Mouse (Mus musculus) bone marrow macrophage, adult 2 months (primary cell): ENCODE data around the gene Gatad2b. TPM values are rescaled to one million over a fixed set of nuclear protein-coding genes. Genes with fewer than 3 reads are reported as not detected.

ENCODE experiments used
- H3K27ac ChIP-seq: 2 replicates; pipeline ENCODE4 v1.5.1; 2012; ENCODE audit warnings: low read depth, low read length; ENCODE audit not compliant: insufficient read depth
- H3K4me1 ChIP-seq: 2 replicates; pipeline ENCODE4 v1.6.1; 2012; ENCODE audit warnings: low read length; ENCODE audit not compliant: control insufficient read depth, insufficient read depth
- H3K4me3 ChIP-seq: 2 replicates; pipeline ENCODE4 v1.5.1; 2012; ENCODE audit warnings: mild to moderate bottlenecking, low read length, moderate library complexity; ENCODE audit not compliant: insufficient read depth
- CTCF ChIP-seq: IDR thresholded peaks from 2 replicates; pipeline ENCODE4 v1.5.1; 2012; ENCODE audit warnings: low read depth, mild to moderate bottlenecking, low read length, moderate library complexity
- POLR2A ChIP-seq: IDR thresholded peaks from 2 replicates; pipeline ENCODE4 v1.6.1; 2012; ENCODE audit warnings: mild to moderate bottlenecking, low read depth, low read length, borderline replicate concordance
- polyA plus RNA-seq: library from polyadenylated mRNA; stranded (reverse); fragments of >200 nt; gene quantifications from 2 replicates; pipeline ENCODE4 v1.2.4, GENCODE M21; 2012; ENCODE audit not compliant: missing spikeins, insufficient read depth, insufficient read length

The Gatad2b gene
- polyA plus RNA-seq, 1 experiment: 48.2 TPM

DNA sequence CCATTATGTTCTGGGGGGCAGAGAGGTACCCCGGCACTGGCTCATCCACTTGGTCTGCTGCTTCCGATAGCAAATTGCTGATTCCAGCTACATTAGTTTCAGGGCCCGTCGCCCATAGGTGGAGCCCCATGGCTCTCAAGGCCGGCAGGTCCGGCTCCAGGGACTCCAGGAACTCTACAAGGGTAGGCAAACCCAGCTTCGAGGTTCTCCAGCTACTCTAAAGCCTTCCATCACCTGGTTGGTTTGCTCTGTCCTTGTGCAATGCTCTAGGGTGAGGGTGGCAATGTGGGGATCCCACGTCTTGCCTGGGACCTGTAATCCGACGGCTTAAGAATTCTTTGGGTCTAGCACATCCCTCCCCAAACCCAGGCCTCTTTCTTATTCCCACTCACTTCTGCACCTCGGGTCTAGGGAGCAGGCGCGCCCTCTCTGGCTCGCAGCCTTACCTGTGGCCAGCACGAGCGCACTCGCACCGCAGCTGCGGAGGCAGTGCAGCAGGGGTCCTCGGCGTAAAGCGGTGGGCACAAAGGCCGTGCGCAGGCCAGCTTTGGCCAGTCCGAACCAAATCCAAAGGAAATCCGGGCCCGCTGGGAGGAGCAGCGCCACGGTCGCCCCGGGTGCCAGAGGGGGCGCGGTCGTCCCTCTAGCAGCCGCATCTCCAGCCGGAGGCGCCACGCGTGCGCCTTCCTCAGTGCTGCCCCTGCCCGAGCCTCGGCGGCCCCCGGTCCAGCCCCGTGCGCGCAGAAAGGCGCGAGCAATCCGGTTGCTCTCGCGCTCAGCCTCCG is 95.9 kb downstream of the Gatad2b start:
- TF ChIP-seq POLR2A: no peak
- no peak for TF ChIP-seq CTCF
- no peak overlapping the region for H3K27ac ChIP-seq
- H3K4me3 ChIP-seq: peak overlapping the region; percentile 66
- H3K4me1 ChIP-seq: peaks cover 21% of the 10 kb centered on the region

GRCm38 (mm10) chr3:90389511-90390490 is 96.8 kb downstream of the Gatad2b start, which contains the start of gene Slc27a3:
TSS of gene Slc27a3 (minus strand) at chr3:90389938.
- TF ChIP-seq POLR2A: no peak
- no peak for TF ChIP-seq CTCF
- Histone ChIP-seq H3K4me1 (peaks cover 14% of the 10 kb centered on the region), H3K4me3 (peak within 1 kb of the TSS; percentile 66), H3K27ac (no peak within 1 kb of the TSS)

- H3K4me3 ChIP-seq: no peak overlapping the region
- H3K4me1 ChIP-seq: peaks cover 16% of the 10 kb centered on the region
- no peak overlapping the region for H3K27ac ChIP-seq
- TF ChIP-seq CTCF (no peak), POLR2A (no peak)
These were observed 98.0 kb downstream of the Gatad2b start for GRCm38 (mm10) chr3:90391004-90391403.

DNA sequence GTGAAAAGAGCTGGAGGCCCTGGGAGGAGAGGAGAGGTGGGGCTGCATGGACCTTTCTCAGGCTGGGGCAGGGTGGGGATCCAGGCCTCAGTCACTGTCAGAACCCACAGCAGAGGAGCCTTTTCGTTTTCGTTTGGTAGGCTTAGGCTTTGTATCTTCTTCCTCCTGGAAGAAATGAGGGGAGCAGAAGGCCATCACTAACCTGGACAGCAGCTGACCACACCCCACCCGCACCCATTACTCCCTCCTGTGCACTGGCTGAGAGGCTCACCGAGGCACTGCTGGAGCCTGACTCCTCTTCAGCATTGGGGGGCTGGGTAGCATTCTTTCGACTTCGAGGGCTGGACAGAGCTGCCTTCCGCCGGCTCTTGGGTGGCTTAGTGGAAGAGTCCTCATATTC is 99.0 kb downstream of the Gatad2b start:
- H3K4me1 ChIP-seq: peaks cover 24% of the 10 kb centered on the region
- H3K27ac ChIP-seq: no peak overlapping the region
- H3K4me3 ChIP-seq: no peak overlapping the region
- TF ChIP-seq POLR2A: no peak
- no peak for TF ChIP-seq CTCF

DNA sequence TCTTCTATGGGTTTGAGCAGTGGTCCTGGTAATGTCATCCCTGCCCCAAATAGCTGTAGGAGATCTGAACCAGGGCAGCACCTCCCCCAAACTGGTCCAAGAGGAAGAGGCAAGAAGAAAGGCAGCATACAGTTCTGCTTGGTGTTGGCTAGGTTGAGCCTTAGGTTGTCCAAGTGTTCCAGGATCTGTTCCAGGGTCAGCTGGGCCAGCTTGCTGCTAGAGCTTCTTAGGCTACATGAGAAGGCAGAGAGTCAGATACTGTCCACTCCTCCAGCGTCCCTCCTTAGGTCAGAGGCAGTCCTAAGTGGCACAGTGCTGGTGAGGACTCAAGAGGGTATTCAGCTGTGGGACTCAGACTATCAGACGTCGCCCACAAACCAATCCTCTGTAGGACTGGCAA is 99.7 kb downstream of the Gatad2b start:
- H3K4me1 ChIP-seq: peaks cover 24% of the 10 kb centered on the region
- no peak overlapping the region for H3K4me3 ChIP-seq
- no peak overlapping the region for H3K27ac ChIP-seq
- TF ChIP-seq CTCF (no peak), POLR2A (no peak)

DNA sequence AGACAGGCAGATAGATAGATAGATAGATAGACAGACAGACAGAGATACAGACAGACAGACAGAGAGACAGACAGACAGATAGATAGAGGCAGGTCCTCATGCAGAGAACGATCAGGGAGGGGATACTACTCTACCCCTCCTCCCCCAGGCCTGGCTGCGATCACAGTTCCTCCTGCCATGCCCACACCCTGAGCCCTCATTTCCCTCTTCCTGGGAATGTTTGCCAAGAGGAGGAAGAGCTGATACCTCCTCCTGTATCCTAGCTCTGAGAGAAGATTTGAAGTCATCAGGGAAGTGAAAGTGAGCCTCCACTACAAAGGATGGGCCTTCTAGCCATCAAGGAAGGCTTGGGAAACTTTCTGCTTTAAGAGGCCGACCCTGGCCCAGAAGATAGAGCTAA is 102.7 kb downstream of the Gatad2b start:
- no peak for TF ChIP-seq CTCF
- no peak for TF ChIP-seq POLR2A
- Histone ChIP-seq H3K27ac (no peak overlapping the region), H3K4me1 (peaks cover 17% of the 10 kb centered on the region), H3K4me3 (no peak overlapping the region)

DNA sequence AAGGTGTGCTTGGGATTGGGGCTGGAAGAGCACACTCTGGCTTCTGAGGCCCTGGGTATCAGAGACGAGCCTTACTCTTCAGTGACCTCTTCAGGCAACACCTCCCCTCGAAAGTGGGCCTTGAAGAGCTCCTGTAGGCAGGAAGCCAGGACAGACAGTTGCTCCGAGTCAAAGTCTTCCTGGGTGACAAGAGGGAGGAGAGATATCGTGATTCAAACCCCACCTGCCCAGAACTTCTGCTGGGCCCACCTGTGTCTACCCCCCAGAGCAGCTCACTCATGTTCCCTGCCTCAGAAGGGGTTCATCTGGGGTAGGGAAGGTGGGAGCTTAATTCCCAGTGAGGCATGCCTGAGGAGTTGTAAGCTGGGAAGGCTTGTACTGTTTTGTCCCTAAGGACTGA is 108.0 kb downstream of the Gatad2b start:
- Histone ChIP-seq H3K27ac (no peak overlapping the region), H3K4me3 (no peak overlapping the region), H3K4me1 (peaks cover 8% of the 10 kb centered on the region)
- no peak for TF ChIP-seq CTCF
- TF ChIP-seq POLR2A: no peak

DNA sequence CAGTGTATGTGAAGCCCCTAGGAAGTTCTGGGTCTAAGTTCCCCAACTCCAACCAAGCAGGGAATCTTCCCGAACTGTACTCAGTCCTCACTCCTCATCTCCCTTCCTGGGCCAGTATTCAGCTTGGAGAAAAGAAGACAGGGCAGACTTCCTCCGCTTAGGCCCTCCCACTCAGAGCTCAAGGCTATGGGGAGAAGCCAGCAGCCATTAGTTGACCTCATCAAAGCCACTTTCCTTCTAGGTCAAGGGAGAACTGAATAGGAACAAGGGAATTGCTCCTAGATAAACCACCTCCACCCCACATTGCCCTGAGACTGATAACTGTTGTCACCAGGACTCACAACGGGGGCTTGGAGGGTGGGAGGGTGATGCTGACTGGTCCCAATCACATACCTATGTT is 111.1 kb downstream of the Gatad2b start:
- Histone ChIP-seq H3K27ac (no peak overlapping the region), H3K4me3 (no peak overlapping the region), H3K4me1 (no peaks in the 10 kb centered on the region)
- no peak for TF ChIP-seq CTCF
- no peak for TF ChIP-seq POLR2A

DNA sequence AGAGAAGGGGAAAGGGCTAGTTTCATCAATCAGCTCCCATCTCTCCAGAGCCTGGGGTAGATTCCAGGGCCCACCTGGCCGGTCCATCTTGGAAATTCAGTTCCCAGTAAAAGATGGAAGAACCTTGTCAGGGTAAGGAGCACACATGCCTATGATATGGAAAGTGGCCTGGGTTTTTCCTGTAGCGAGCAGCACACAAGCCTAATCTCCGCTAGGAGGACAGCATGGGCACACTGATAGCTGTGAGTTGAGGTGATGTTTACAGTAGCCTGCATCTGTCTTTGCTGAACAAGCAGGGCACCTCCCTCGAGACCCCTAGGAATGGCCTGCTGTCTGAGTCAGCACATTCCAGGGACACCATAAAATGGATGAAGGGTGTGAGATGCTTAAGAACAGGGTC is 111.6 kb downstream of the Gatad2b start:
- no peak for TF ChIP-seq CTCF
- TF ChIP-seq POLR2A: no peak
- Histone ChIP-seq H3K4me3 (no peak overlapping the region), H3K4me1 (no peaks in the 10 kb centered on the region), H3K27ac (no peak overlapping the region)

- Histone ChIP-seq H3K4me1 (no peaks in the 10 kb centered on the region), H3K4me3 (no peak overlapping the region), H3K27ac (no peak overlapping the region)
- no peak for TF ChIP-seq CTCF
- no peak for TF ChIP-seq POLR2A
These were observed 113.4 kb downstream of the Gatad2b start for GRCm38 (mm10) chr3:90406414-90406813.
